Mouse (Mus musculus): ENCODE data around the gene Ankrd55. TPM values are rescaled to one million over a fixed set of nuclear protein-coding genes. Genes with fewer than 3 reads are reported as not detected.

Gene Ankrd55
- polyA plus RNA-seq, 2 experiments: 1.0 to 1.6 TPM

DNA sequence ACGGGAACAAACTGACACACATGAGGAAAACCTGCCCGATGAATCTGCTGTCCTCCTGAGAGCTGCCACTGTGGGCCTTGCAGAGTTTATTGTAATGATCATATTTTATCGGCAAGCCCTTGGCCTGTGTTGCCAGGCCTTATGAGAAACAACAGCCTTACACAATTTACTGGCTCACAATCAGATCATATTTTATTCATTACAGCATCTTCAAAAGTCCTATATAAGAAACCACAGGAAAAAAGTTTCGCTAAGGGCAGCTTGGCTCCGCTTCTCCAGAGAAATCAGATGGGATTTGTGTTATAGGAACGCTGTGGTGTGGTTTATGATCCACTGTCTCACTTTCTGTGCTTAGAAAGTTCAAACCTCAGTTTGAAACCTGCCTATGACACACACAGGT is 42.0 kb downstream of the Ankrd55 start:
- 59% methylated on average over 6 of the region's 6 CpGs for WGBS
- H3K27ac ChIP-seq (replicated peaks; ENCODE audit: low read depth, low read length): 0 out of 2 replicates have a peak overlapping the region, but pooled peaks have one; percentile 79

DNA sequence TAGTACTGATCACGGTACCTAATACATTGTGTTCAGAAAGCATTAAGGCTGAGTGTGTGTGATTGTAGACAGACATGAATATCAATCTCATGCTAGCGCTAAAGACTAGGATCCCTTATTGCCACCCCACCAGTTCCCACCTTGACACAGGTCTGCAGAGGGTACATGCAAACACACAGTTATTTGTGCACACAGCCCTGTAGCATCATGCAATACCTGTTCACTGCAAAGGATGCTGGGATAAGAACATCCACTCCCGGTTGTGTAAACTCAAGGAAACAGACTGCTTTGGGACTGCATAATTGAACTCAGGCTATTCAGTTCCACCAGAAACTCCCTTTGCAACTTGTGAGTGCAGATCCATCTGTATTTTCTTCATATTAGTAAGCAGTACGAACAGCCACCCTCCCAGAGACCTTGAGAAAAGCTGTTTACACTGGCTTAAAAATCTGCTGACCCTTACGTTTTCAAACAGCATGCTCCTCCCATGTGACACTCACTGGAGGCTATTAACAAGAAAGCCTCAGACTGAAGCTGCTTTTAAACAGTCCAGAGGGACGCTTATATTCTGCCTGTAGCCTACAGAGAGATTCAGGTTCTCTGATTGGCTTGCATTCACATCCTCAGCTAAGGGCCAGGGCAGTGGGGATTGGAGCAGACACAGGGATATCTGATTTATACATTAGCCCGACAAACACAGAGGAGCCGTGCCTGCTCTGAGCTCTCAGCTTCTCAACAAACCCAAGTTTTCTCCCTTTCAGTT is 42.8 kb downstream of the Ankrd55 start:
- WGBS: 31% methylated on average over 8 of the region's 8 CpGs
- H3K27ac ChIP-seq (replicated peaks; ENCODE audit: low read depth, low read length): peak overlapping the region; percentile 79
- no peak for TF ChIP-seq POLR2A (IDR thresholded peaks at IDR 0.05; ENCODE audit: borderline replicate concordance, extremely low read depth, insufficient read depth, insufficient read length)
- H3K4me3 ChIP-seq (replicated peaks; ENCODE audit: low read length): no peak overlapping the region
- H3K36me3 ChIP-seq (ENCODE audit: control insufficient read depth, insufficient read depth, low read length): no peaks in the 10 kb centered on the region
- no peaks in the 10 kb centered on the region for H3K27me3 ChIP-seq (ENCODE audit: control insufficient read depth, insufficient read depth, low read length)
- peak overlapping the region; percentile 24 for H3K4me2 ChIP-seq (replicated peaks; ENCODE audit: low read depth, low read length, severe bottlenecking)
- H3K9ac ChIP-seq (ENCODE audit: low read depth, low read length, severe bottlenecking): 0 out of 2 replicates have a peak overlapping the region, but pooled peaks have one; percentile 12
- ATAC-seq (ENCODE audit: low FRiP score, low read depth) (peak; percentile 92), DNase-seq (ENCODE audit: low spot score) (peak; percentile 78)
- no peaks in the 10 kb centered on the region for H3K9me3 ChIP-seq (ENCODE audit: control insufficient read depth, low read length)
- peaks cover 33% of the 10 kb centered on the region for H3K4me1 ChIP-seq (ENCODE audit: control insufficient read depth, insufficient read depth, low read length)

More for the DNA sequence above, 42.0 kb downstream of the Ankrd55 start:
- DNase-seq (ENCODE audit: low spot score): peak; percentile 37
- H3K4me2 ChIP-seq (replicated peaks; ENCODE audit: low read depth, low read length, severe bottlenecking): no peak overlapping the region
- H3K9me3 ChIP-seq (ENCODE audit: control insufficient read depth, low read length): no peaks in the 10 kb centered on the region
- H3K4me3 ChIP-seq (replicated peaks; ENCODE audit: low read length): no peak overlapping the region
- no peaks in the 10 kb centered on the region for H3K27me3 ChIP-seq (ENCODE audit: control insufficient read depth, insufficient read depth, low read length)
- H3K4me1 ChIP-seq (ENCODE audit: control insufficient read depth, insufficient read depth, low read length): peaks cover 33% of the 10 kb centered on the region
- H3K9ac ChIP-seq (ENCODE audit: low read depth, low read length, severe bottlenecking): no peak overlapping the region
- H3K36me3 ChIP-seq (ENCODE audit: control insufficient read depth, insufficient read depth, low read length): no peaks in the 10 kb centered on the region
- TF ChIP-seq POLR2A (IDR thresholded peaks at IDR 0.05; ENCODE audit: borderline replicate concordance, extremely low read depth, insufficient read depth, insufficient read length): no peak
- ATAC-seq (ENCODE audit: low FRiP score, low read depth): no peak

DNA sequence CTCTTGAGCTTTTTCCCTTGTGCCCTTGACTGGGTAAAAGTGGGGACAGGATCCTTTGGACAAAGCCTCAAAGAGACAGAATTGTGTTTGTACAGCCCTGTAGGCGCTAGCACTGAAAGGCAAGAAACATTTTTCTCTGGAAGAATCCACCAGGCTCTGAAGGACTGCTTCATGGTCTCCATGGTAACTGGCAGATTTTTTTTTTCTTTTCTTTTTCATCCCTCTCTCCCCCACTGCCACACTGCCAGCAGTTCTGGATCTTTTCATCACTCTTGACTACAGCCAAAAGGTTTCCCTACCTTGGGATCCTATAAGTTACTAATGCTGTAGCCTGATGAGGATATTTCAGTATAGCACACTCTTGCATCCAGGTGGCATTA is 43.4 kb downstream of the Ankrd55 start:
- Histone ChIP-seq H3K9ac (ENCODE audit: low read depth, low read length, severe bottlenecking) (0 out of 2 replicates have a peak overlapping the region, but pooled peaks have one; percentile 12), H3K27me3 (ENCODE audit: control insufficient read depth, insufficient read depth, low read length) (no peaks in the 10 kb centered on the region), H3K27ac (replicated peaks; ENCODE audit: low read depth, low read length) (peak overlapping the region; percentile 79), H3K4me3 (replicated peaks; ENCODE audit: low read length) (no peak overlapping the region), H3K9me3 (ENCODE audit: control insufficient read depth, low read length) (no peaks in the 10 kb centered on the region), H3K36me3 (ENCODE audit: control insufficient read depth, insufficient read depth, low read length) (no peaks in the 10 kb centered on the region), H3K4me1 (ENCODE audit: control insufficient read depth, insufficient read depth, low read length) (peaks cover 29% of the 10 kb centered on the region), H3K4me2 (replicated peaks; ENCODE audit: low read depth, low read length, severe bottlenecking) (peak overlapping the region; percentile 24)
- DNase-seq (ENCODE audit: low spot score): peak; percentile 45
- WGBS: 40% methylated on average over 1 of the region's 1 CpGs
- no peak for TF ChIP-seq POLR2A (IDR thresholded peaks at IDR 0.05; ENCODE audit: borderline replicate concordance, extremely low read depth, insufficient read depth, insufficient read length)
- ATAC-seq (ENCODE audit: low FRiP score, low read depth): peak; percentile 51; the same call in 1 of the 2 replicates

DNA sequence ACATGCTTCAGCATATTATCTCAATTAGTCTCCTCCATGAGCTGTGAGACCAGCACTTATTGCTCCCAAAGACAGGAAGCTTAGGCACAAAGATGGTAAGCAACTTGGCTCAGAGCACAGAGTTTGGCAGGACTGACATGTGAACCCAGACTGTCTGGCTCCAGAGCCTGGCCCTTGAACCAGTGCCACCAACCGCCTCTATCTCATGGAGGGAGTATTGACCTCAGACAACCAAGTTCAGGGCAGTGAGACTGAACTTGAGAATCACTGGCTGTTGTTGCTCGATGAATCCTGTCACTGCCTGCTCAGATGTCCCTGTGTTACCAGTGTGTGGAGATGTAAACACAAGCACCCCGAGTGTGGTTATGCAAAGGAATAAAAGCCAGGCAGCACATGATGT is 47.3 kb downstream of the Ankrd55 start:
- H3K4me1 ChIP-seq (ENCODE audit: control insufficient read depth, insufficient read depth, low read length): peaks cover 17% of the 10 kb centered on the region
- no peak overlapping the region for H3K27ac ChIP-seq (replicated peaks; ENCODE audit: low read depth, low read length)
- no peak overlapping the region for H3K4me2 ChIP-seq (replicated peaks; ENCODE audit: low read depth, low read length, severe bottlenecking)
- H3K36me3 ChIP-seq (ENCODE audit: control insufficient read depth, insufficient read depth, low read length): no peaks in the 10 kb centered on the region
- H3K27me3 ChIP-seq (ENCODE audit: control insufficient read depth, insufficient read depth, low read length): no peaks in the 10 kb centered on the region
- H3K9me3 ChIP-seq (ENCODE audit: control insufficient read depth, low read length): no peaks in the 10 kb centered on the region
- TF ChIP-seq POLR2A (IDR thresholded peaks at IDR 0.05; ENCODE audit: borderline replicate concordance, extremely low read depth, insufficient read depth, insufficient read length): no peak
- DNase-seq (ENCODE audit: low spot score): no peak
- WGBS: 84% methylated on average over 3 of the region's 3 CpGs
- no peak for ATAC-seq (ENCODE audit: low FRiP score, low read depth)
- H3K9ac ChIP-seq (ENCODE audit: low read depth, low read length, severe bottlenecking): no peak overlapping the region
- no peak overlapping the region for H3K4me3 ChIP-seq (replicated peaks; ENCODE audit: low read length)

DNA sequence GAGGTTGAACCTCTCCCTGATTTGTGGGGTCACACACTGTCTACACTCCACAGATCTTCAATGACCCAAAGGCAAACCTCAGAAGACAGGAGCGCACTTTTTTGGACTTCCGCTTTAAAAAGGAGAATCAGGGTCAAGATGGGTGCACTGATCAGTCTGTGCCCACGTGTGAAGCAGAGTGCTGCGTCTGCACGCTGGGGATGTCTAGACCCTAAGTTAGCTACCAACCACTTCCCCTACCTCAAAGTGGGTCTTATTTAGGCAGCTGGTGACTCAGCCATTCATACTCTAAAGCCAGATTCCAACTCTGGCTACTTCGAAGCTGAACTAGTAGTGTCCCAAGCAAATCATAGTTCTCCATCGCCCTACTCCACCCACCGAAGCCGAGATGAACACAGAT is 48.9 kb downstream of the Ankrd55 start:
- no peak for DNase-seq (ENCODE audit: low spot score)
- H3K27ac ChIP-seq (replicated peaks; ENCODE audit: low read depth, low read length): no peak overlapping the region
- no peaks in the 10 kb centered on the region for H3K9me3 ChIP-seq (ENCODE audit: control insufficient read depth, low read length)
- no peak for TF ChIP-seq POLR2A (IDR thresholded peaks at IDR 0.05; ENCODE audit: borderline replicate concordance, extremely low read depth, insufficient read depth, insufficient read length)
- ATAC-seq (ENCODE audit: low FRiP score, low read depth): no peak
- no peak overlapping the region for H3K4me2 ChIP-seq (replicated peaks; ENCODE audit: low read depth, low read length, severe bottlenecking)
- peaks cover 8% of the 10 kb centered on the region; the same call in 1 of the 2 replicates for H3K4me1 ChIP-seq (ENCODE audit: control insufficient read depth, insufficient read depth, low read length)
- no peak overlapping the region for H3K4me3 ChIP-seq (replicated peaks; ENCODE audit: low read length)
- WGBS: 95% methylated on average over 9 of the region's 9 CpGs
- no peak overlapping the region for H3K9ac ChIP-seq (ENCODE audit: low read depth, low read length, severe bottlenecking)
- H3K27me3 ChIP-seq (ENCODE audit: control insufficient read depth, insufficient read depth, low read length): no peaks in the 10 kb centered on the region
- no peaks in the 10 kb centered on the region for H3K36me3 ChIP-seq (ENCODE audit: control insufficient read depth, insufficient read depth, low read length)

Measured in limb, embryonic 14.5 days (tissue).